Mouse (Mus musculus): ENCODE measurements at regions not wholly inside any gene's neighbourhood (a gene's known extent, or its start where the extent isn't known, plus 50 kb on each side); places are given as distances from the start of the nearest gene placed in this dataset.

GRCm38 (mm10) chr7:129746639-129747038, 155.0 kb downstream of the Wdr11 start:
- no peak for TF ChIP-seq MYOG (IDR thresholded peaks at IDR 0.05; ENCODE audit: control insufficient read depth, extremely low read depth, insufficient read length)
- no peak for TF ChIP-seq CTCF (IDR thresholded peaks at IDR 0.05; ENCODE audit: control insufficient read depth, insufficient read depth, insufficient read length)
- no peak for TF ChIP-seq CEBPB (IDR thresholded peaks at IDR 0.05; ENCODE audit: low read depth)
- no peak for TF ChIP-seq MYOD1 (IDR thresholded peaks at IDR 0.05; ENCODE audit: control insufficient read depth, insufficient read length, low read depth)
- TF ChIP-seq MAX (IDR thresholded peaks at IDR 0.05) = no peak

Measured in C2C12 (cell line).